Mouse (Mus musculus) megakaryocyte, embryonic 14.5 days (primary cell): ENCODE measurements at regions not wholly inside any gene's neighbourhood (a gene's known extent, or its start where the extent isn't known, plus 50 kb on each side); places are given as distances from the start of the nearest gene placed in this dataset.

Experiments used
- FLI1 ChIP-seq: IDR thresholded peaks from 2 replicates; pipeline ENCODE4 v1.6.1; 2012; ENCODE audit warnings: low read length, inconsistent platforms, mixed read lengths
- GATA1 ChIP-seq: IDR thresholded peaks from 3 replicates; pipeline ENCODE4 v1.6.1; 2012; ENCODE audit warnings: mixed read lengths, low read length, inconsistent platforms, borderline replicate concordance

GRCm38 (mm10) chr15:25297278-25297677 is 116.3 kb downstream of the Basp1 start:
- TF ChIP-seq FLI1 (no peak), GATA1 (no peak)
